Mouse (Mus musculus) kidney, adult 2 months (tissue): ENCODE data around the gene BC004004. TPM values are rescaled to one million over a fixed set of nuclear protein-coding genes. Genes with fewer than 3 reads are reported as not detected.
"Not testable (repeated sequence)": the region's sequence is repeated elsewhere in the genome, so short reads cannot be mapped to it uniquely, and the experiment has no call there.

Experiments used
- DNase-seq: peaks from one replicate; pipeline ENCODE4 v3.0.0; 2021
- H3K27ac ChIP-seq: fragments of 200-500 bp; 2 replicates; pipeline ENCODE4 v1.5.1; 2012; ENCODE audit warnings: low read depth, low read length, control low read depth, inconsistent platforms; ENCODE audit not compliant: insufficient read depth
- H3K27me3 ChIP-seq: fragments of 200-500 bp; replicated peaks from 2 replicates; pipeline ENCODE4 v1.6.1; 2012; ENCODE audit warnings: mild to moderate bottlenecking, moderate library complexity, low read length, inconsistent platforms; ENCODE audit not compliant: control insufficient read depth, insufficient read depth
- H3K36me3 ChIP-seq: fragments of 200-500 bp; 2 replicates; pipeline ENCODE4 v1.6.1; 2012; ENCODE audit warnings: mild to moderate bottlenecking, moderate library complexity, low read length, inconsistent platforms; ENCODE audit not compliant: control insufficient read depth, insufficient read depth
- H3K4me1 ChIP-seq: fragments of 200-500 bp; 2 replicates; pipeline ENCODE4 v1.6.1; 2011; ENCODE audit warnings: low read length; ENCODE audit not compliant: control insufficient read depth, insufficient read depth
- H3K4me3 ChIP-seq: fragments of 200-500 bp; 2 replicates; pipeline ENCODE4 v1.5.1; 2011; ENCODE audit warnings: mild to moderate bottlenecking, low read depth, low read length, control low read depth; ENCODE audit not compliant: insufficient read depth
- CTCF ChIP-seq: fragments of 200-500 bp; conservative IDR thresholded peaks from 2 replicates; pipeline ENCODE4 v1.5.1; 2011; ENCODE audit warnings: low read depth, mild to moderate bottlenecking, control low read depth, low read length, moderate library complexity, mixed read lengths; ENCODE audit not compliant: insufficient read depth, insufficient read length
- POLR2A ChIP-seq: fragments of 200-500 bp; IDR thresholded peaks from one replicate; pipeline ENCODE4 v1.6.1; 2011; ENCODE audit warnings: low read depth, low read length, control low read depth
- WGBS: fragments of 180-500 bp; shearing (Covaris S2); methylation state at CpG from one replicate; pipeline ENCODE4 v1.1.7; 2018; 5-methylcytosine and 5-hydroxymethylcytosine counted together
- polyA plus RNA-seq: library from polyadenylated mRNA; depleted of rRNA; stranded (reverse); fragments of >200 nt; gene quantifications from 2 replicates; pipeline ENCODE4 v1.2.3, GENCODE M21; 2012

BC004004 gene
- polyA plus RNA-seq, 1 experiment, result 228 TPM

- no peaks in the 10 kb centered on the region for H3K36me3 ChIP-seq
- no peak for DNase-seq
- peaks cover 32% of the 10 kb centered on the region for H3K4me1 ChIP-seq
- no peak overlapping the region for H3K4me3 ChIP-seq
- 76% methylated on average over 2 of the region's 2 CpGs for WGBS
- TF ChIP-seq CTCF (no peak), POLR2A (no peak)
- H3K27me3 ChIP-seq, result no peaks in the 10 kb centered on the region
- no peak overlapping the region for H3K27ac ChIP-seq
These were observed 15.4 kb upstream of the BC004004 start for GRCm38 (mm10) chr17:29253236-29253635.

GRCm38 (mm10) chr17:29253684-29254083 lies 14.9 kb upstream of the BC004004 start:
- DNase-seq, result no peak
- Histone ChIP-seq H3K4me1 (peaks cover 36% of the 10 kb centered on the region), H3K4me3 (no peak overlapping the region), H3K36me3 (no peaks in the 10 kb centered on the region), H3K27ac (no peak overlapping the region), H3K27me3 (no peaks in the 10 kb centered on the region)
- 63% methylated on average over 9 of the region's 9 CpGs for WGBS
- no peak for TF ChIP-seq CTCF
- no peak for TF ChIP-seq POLR2A

- not testable (repeated sequence) for H3K36me3 ChIP-seq, H3K27ac ChIP-seq, H3K4me3 ChIP-seq, H3K27me3 ChIP-seq
- H3K4me1 ChIP-seq, result peaks cover 36% of the 10 kb centered on the region
- peak; percentile 44 for DNase-seq
- WGBS, result 51% methylated on average over 6 of the region's 6 CpGs
These were observed 13.8 kb upstream of the BC004004 start for GRCm38 (mm10) chr17:29254784-29255183.

- 66% methylated on average over 6 of the region's 6 CpGs for WGBS
- Histone ChIP-seq H3K27ac (peak overlapping the region; percentile 35), H3K4me3 (no peak overlapping the region), H3K36me3 (no peaks in the 10 kb centered on the region), H3K4me1 (peaks cover 34% of the 10 kb centered on the region), H3K27me3 (no peaks in the 10 kb centered on the region)
- no peak for DNase-seq
- TF ChIP-seq CTCF, result no peak
- no peak for TF ChIP-seq POLR2A
These were observed 12.1 kb upstream of the BC004004 start for GRCm38 (mm10) chr17:29256507-29256906.

GRCm38 (mm10) chr17:29257001-29257511 lies 11.5 kb upstream of the BC004004 start:
- H3K4me3 ChIP-seq, result no peak overlapping the region
- WGBS, result 52% methylated on average over 10 of the region's 10 CpGs
- peaks cover 28% of the 10 kb centered on the region for H3K4me1 ChIP-seq
- H3K27ac ChIP-seq, result peak overlapping the region; percentile 72
- H3K36me3 ChIP-seq, result no peaks in the 10 kb centered on the region
- no peak for TF ChIP-seq CTCF
- no peak for TF ChIP-seq POLR2A
- peak; percentile 44 for DNase-seq
- no peaks in the 10 kb centered on the region for H3K27me3 ChIP-seq

- no peak for DNase-seq
- WGBS, result 81% methylated on average over 10 of the region's 10 CpGs
- Histone ChIP-seq H3K27me3 (no peaks in the 10 kb centered on the region), H3K36me3 (no peaks in the 10 kb centered on the region), H3K4me1 (peaks cover 24% of the 10 kb centered on the region), H3K4me3 (no peak overlapping the region), H3K27ac (no peak overlapping the region)
- TF ChIP-seq CTCF (no peak), POLR2A (no peak)
These were observed 10.5 kb upstream of the BC004004 start for GRCm38 (mm10) chr17:29258025-29258558.

- H3K36me3 ChIP-seq, result no peaks in the 10 kb centered on the region
- 78% methylated on average over 2 of the region's 2 CpGs for WGBS
- H3K4me1 ChIP-seq, result peaks cover 24% of the 10 kb centered on the region
- H3K4me3 ChIP-seq, result no peak overlapping the region
- H3K27me3 ChIP-seq, result no peaks in the 10 kb centered on the region
- no peak overlapping the region for H3K27ac ChIP-seq
- no peak for TF ChIP-seq POLR2A
- TF ChIP-seq CTCF, result no peak
- DNase-seq, result no peak
These were observed 9.7 kb upstream of the BC004004 start for GRCm38 (mm10) chr17:29258921-29259320.
